Mouse (Mus musculus) olfactory bulb, adult 2 months (tissue): ENCODE measurements at regions not wholly inside any gene's neighbourhood (a gene's known extent, or its start where the extent isn't known, plus 50 kb on each side); places are given as distances from the start of the nearest gene placed in this dataset.

Experiments used
- CTCF ChIP-seq: fragments of 200-500 bp; IDR thresholded peaks from 2 replicates; pipeline ENCODE4 v1.5.1; 2012; ENCODE audit warnings: low read depth, mild to moderate bottlenecking, low read length, moderate library complexity; ENCODE audit not compliant: insufficient read depth
- POLR2A ChIP-seq: fragments of 200-500 bp; IDR thresholded peaks from 2 replicates; pipeline ENCODE4 v1.6.1; 2012; ENCODE audit warnings: mild to moderate bottlenecking, low read depth, low read length, moderate library complexity; ENCODE audit not compliant: insufficient read depth

DNA sequence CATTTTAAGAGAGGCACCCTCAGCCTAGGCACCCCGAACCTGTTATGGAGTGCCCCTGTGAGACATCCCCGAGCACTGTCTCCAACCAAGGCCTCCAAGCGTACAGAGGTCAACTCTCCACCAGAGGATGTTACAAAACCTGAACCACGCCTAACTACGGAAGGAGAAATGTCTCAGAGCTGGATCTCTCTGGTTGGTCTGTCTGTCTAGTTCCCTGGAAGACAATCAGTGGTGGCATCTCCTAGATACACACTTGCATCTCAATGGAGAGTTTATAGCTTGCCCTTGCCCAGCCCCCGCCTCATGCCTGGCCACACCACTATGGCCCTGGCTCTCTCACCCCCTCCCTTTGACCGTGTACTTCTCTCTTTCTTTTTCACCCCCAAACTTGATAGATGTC lies 69.2 kb downstream of the Mis18a start:
- no peak for TF ChIP-seq CTCF
- TF ChIP-seq POLR2A: no peak
